Mouse (Mus musculus): ENCODE data around the gene Kxd1. TPM values are rescaled to one million over a fixed set of nuclear protein-coding genes. Genes with fewer than 3 reads are reported as not detected.

Kxd1 gene
- total RNA-seq (2023): 10 to 100 TPM; 72.6 to 79.4 TPM

GRCm38 (mm10) chr8:70527512-70528181 is at the start of gene Kxd1, which contains the start of gene Fkbp8:
Gene Kxd1 (minus strand): TSS chr8:70527956.
Gene Fkbp8 (plus strand): TSS chr8:70527724.

GRCm38 (mm10) chr8:70539077-70539813 is 11.5 kb upstream of the Kxd1 start, which contains the start of gene Ell:
Gene Ell (plus strand): TSS chr8:70539457.

GRCm38 (mm10) chr8:70510228-70510915 is 17.4 kb downstream of the Kxd1 start, which contains the start of gene Uba52:
Gene Uba52 (minus strand): TSS chr8:70510801.

GRCm38 (mm10) chr8:70506328-70507026 is 21.3 kb downstream of the Kxd1 start, which contains the start of gene Rex1bd:
Gene Rex1bd (minus strand): TSS chr8:70506752.

GRCm38 (mm10) chr8:70492664-70493640 is 34.8 kb downstream of the Kxd1 start, which contains the start of gene Crlf1:
Gene Crlf1 (plus strand): TSS chr8:70493158.

GRCm38 (mm10) chr8:70486941-70487520 is 40.7 kb downstream of the Kxd1 start, which contains the start of gene Tmem59l:
Gene Tmem59l (minus strand): TSS chr8:70487358.

DNA sequence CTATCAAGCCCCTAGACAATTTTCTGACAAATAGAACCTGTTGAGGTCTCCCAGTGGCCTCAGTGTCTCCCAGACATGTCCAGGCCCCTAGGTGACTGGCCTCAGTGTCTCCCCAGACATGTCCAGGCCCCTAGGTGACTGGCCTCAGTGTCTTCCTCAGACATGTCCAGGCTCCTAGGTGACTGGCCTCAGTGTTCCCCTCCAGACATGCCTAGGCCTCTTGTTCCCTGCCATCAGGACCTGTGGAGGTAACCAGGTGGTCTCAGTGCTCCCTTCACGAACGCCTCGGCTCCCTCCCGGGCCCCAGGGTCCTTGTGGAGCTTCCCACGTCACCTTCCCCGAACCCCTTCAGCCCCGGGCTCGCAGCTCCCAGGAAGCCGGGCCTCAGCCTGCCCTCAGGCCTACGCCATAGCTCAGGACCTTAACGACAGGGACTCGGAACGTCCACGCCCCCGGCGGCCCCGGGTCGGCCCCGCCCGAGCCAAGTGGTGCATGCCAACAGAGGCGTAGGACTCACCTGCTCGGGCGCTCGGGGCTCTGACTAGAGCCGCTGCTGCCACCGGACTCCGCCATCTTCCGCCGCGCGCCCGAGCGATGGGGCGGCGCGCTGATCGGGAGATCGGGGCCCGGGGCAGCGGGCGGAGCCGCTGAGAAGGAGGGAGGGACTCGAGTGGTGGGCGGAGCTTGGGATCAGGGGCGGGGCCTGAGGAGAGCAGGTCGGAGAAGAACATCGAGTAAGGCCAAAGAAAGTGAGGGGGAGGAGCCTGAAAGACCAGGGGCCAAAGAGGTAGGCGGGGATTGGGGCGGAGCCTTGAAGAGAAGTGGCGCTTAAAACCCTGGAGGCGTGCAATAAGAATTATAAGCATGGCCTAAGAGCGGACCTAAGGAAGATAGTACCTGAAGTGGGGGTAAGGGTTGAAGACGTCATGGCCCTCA is 51.2 kb downstream of the Kxd1 start, which contains the start of gene Klhl26:
Gene Klhl26 (minus strand): TSS at position 636 of the 936 bp plus-strand sequence.

Other genes with a start within 250 kb of the Kxd1 start
- gene Homer3, start 245.1 kb downstream of the Kxd1 start, total RNA-seq (2023): 10 to 100 TPM; 11.2 to 12.6 TPM
- 10 to 100 TPM; 45.8 to 47.9 TPM for gene Ddx49, start 225.5 kb downstream of the Kxd1 start, total RNA-seq (2023)
- gene Cope, start 225.4 kb downstream of the Kxd1 start, total RNA-seq (2023): 100 to 1,000 TPM; 162 TPM
- gene Cers1, start 212.2 kb downstream of the Kxd1 start, total RNA-seq (2023): not detected
- gene Gdf1, start 198.1 kb downstream of the Kxd1 start, total RNA-seq (2023): not detected
- gene Upf1, start 174.7 kb downstream of the Kxd1 start, total RNA-seq (2023): 10 to 100 TPM; 57.5 to 62.4 TPM
- gene Comp, start 154.4 kb downstream of the Kxd1 start, total RNA-seq (2023): 1 to 10 TPM in 1 of 2 experiments, under 1 TPM in 1; 0.97 to 2.9 TPM
- gene Crtc1, start 88.4 kb downstream of the Kxd1 start, total RNA-seq (2023): 10 to 100 TPM in 1 of 2 experiments, 1 to 10 TPM in 1; 9.7 to 10.2 TPM
- gene Klhl26, start 51.0 kb downstream of the Kxd1 start, total RNA-seq (2023): 1 to 10 TPM; 7.1 to 7.7 TPM
- not detected for gene Tmem59l, start 40.6 kb downstream of the Kxd1 start, total RNA-seq (2023)
- not detected for gene Crlf1, start 34.8 kb downstream of the Kxd1 start, total RNA-seq (2023)
- 10 to 100 TPM; 45.5 to 50.2 TPM for gene Rex1bd, start 21.2 kb downstream of the Kxd1 start, total RNA-seq (2023)
- gene Uba52, start 17.2 kb downstream of the Kxd1 start, total RNA-seq (2023): 1,000 to 10,000 TPM; 1,782 to 1,797 TPM
- 100 to 1,000 TPM; 180 to 186 TPM for gene Fkbp8, start 232 bp downstream of the Kxd1 start, total RNA-seq (2023)
- 10 to 100 TPM; 38.3 to 48.7 TPM for gene Ell, start 11.5 kb upstream of the Kxd1 start, total RNA-seq (2023)
- 10 to 100 TPM; 53.8 to 56.4 TPM for gene Isyna1, start 66.4 kb upstream of the Kxd1 start, total RNA-seq (2023)
- gene Ssbp4, start 80.9 kb upstream of the Kxd1 start, total RNA-seq (2023): 100 to 1,000 TPM; 135 to 148 TPM
- 100 to 1,000 TPM; 164 to 177 TPM for gene Lrrc25, start 88.2 kb upstream of the Kxd1 start, total RNA-seq (2023)
- gene Gdf15, start 104.5 kb upstream of the Kxd1 start, total RNA-seq (2023): 10 to 100 TPM; 54.8 to 78.0 TPM
- 1 to 10 TPM; 7.2 to 9.8 TPM for gene Pgpep1, start 132.4 kb upstream of the Kxd1 start, total RNA-seq (2023)
- 10 to 100 TPM; 46.0 to 54.9 TPM for gene Lsm4, start 145.3 kb upstream of the Kxd1 start, total RNA-seq (2023)
- 1,000 to 10,000 TPM; 1,065 to 1,168 TPM for gene Jund, start 171.0 kb upstream of the Kxd1 start, total RNA-seq (2023)
- gene Iqcn, start 175.5 kb upstream of the Kxd1 start, total RNA-seq (2023): 10 to 100 TPM; 15.5 to 15.9 TPM
- under 1 TPM in 1 of 2 experiments, not detected in 1; 0.79 TPM for gene Gm3336, start 190.6 kb upstream of the Kxd1 start, total RNA-seq (2023)
- under 1 TPM in 1 of 2 experiments, not detected in 1; 0.24 TPM for gene Pde4c, start 195.8 kb upstream of the Kxd1 start, total RNA-seq (2023)
- 1 to 10 TPM; 5.7 to 6.9 TPM for gene Rab3a, start 226.7 kb upstream of the Kxd1 start, total RNA-seq (2023)
- 10 to 100 TPM; 28.9 to 32.4 TPM for gene Mpv17l2, start 233.0 kb upstream of the Kxd1 start, total RNA-seq (2023)
- 10 to 100 TPM; 23.1 to 26.5 TPM for gene Pik3r2, start 248.8 kb upstream of the Kxd1 start, total RNA-seq (2023)

Measured in monocyte, adult 59 days (primary cell).